Mouse (Mus musculus): ENCODE measurements around the gene Adssl1. TPM values are rescaled to one million over a fixed set of nuclear protein-coding genes. Genes with fewer than 3 reads are reported as not detected.

Adssl1 gene
- total and polyA plus RNA-seq, 3 experiments = 0.05 TPM; not detected in 2

- no peak for DNase-seq (ENCODE audit: low spot score)
- Histone ChIP-seq H3K36me3 (replicated peaks) (peaks cover 84% of the 10 kb centered on the region), H3K4me1 (ENCODE audit: insufficient read depth, low read depth, low read length) (peaks cover 31% of the 10 kb centered on the region), H3K4me3 (ENCODE audit: low read depth, low read length) (no peak overlapping the region), H3K27me3 (ENCODE audit: insufficient read depth, low read length) (peaks cover 7% of the 10 kb centered on the region; the same call in 1 of the 2 replicates), H3K9me3 (replicated peaks) (no peaks in the 10 kb centered on the region)
- TF ChIP-seq TAL1 (conservative IDR thresholded peaks at IDR 0.05; ENCODE audit: low read depth, low read length) (no peak), CTCF (IDR thresholded peaks at IDR 0.05; ENCODE audit: low read depth, low read length) (no peak), GATA2 (IDR thresholded peaks at IDR 0.05; ENCODE audit: borderline replicate concordance, low read depth, low read length) (no peak), GATA1 (IDR thresholded peaks at IDR 0.05; ENCODE audit: borderline replicate concordance, low read length) (no peak), POLR2AphosphoS5 (IDR thresholded peaks at IDR 0.05; ENCODE audit: insufficient replicate concordance, low read depth, low read length) (no peak)
- peak; percentile 56 for ATAC-seq (ENCODE audit: extremely low read depth, insufficient number of reproducible peaks, low FRiP score, poor library complexity, severe bottlenecking)
These were observed 14.9 kb upstream of the Adssl1 start for GRCm38 (mm10) chr12:112604709-112605649.

GRCm38 (mm10) chr12:112605766-112606165 lies 14.1 kb upstream of the Adssl1 start:
- TF ChIP-seq CTCF (IDR thresholded peaks at IDR 0.05; ENCODE audit: low read depth, low read length) (peak; percentile 98), POLR2AphosphoS5 (IDR thresholded peaks at IDR 0.05; ENCODE audit: insufficient replicate concordance, low read depth, low read length) (no peak)
- Histone ChIP-seq H3K36me3 (replicated peaks) (peaks cover 84% of the 10 kb centered on the region), H3K4me3 (ENCODE audit: low read depth, low read length) (no peak overlapping the region), H3K9me3 (replicated peaks) (no peaks in the 10 kb centered on the region), H3K4me1 (ENCODE audit: insufficient read depth, low read depth, low read length) (peaks cover 23% of the 10 kb centered on the region), H3K27me3 (ENCODE audit: insufficient read depth, low read length) (peaks cover 7% of the 10 kb centered on the region; the same call in 1 of the 2 replicates)
- ATAC-seq (ENCODE audit: extremely low read depth, insufficient number of reproducible peaks, low FRiP score, poor library complexity, severe bottlenecking) (peak; percentile 64; the same call in 1 of the 2 replicates), DNase-seq (ENCODE audit: low spot score) (peak; percentile 88)

GRCm38 (mm10) chr12:112606998-112607397 lies 12.8 kb upstream of the Adssl1 start:
- Histone ChIP-seq H3K4me3 (ENCODE audit: low read depth, low read length) (no peak overlapping the region), H3K9me3 (replicated peaks) (no peaks in the 10 kb centered on the region), H3K4me1 (ENCODE audit: insufficient read depth, low read depth, low read length) (peaks cover 13% of the 10 kb centered on the region), H3K27me3 (ENCODE audit: insufficient read depth, low read length) (peaks cover 5% of the 10 kb centered on the region; the same call in 1 of the 2 replicates), H3K36me3 (replicated peaks) (peaks cover 83% of the 10 kb centered on the region)
- ATAC-seq (ENCODE audit: extremely low read depth, insufficient number of reproducible peaks, low FRiP score, poor library complexity, severe bottlenecking) = no peak
- TF ChIP-seq POLR2AphosphoS5 (IDR thresholded peaks at IDR 0.05; ENCODE audit: insufficient replicate concordance, low read depth, low read length) (no peak), GATA1 (IDR thresholded peaks at IDR 0.05; ENCODE audit: borderline replicate concordance, low read length) (no peak), TAL1 (conservative IDR thresholded peaks at IDR 0.05; ENCODE audit: low read depth, low read length) (no peak), CTCF (IDR thresholded peaks at IDR 0.05; ENCODE audit: low read depth, low read length) (no peak), GATA2 (IDR thresholded peaks at IDR 0.05; ENCODE audit: borderline replicate concordance, low read depth, low read length) (no peak)
- DNase-seq (ENCODE audit: low spot score) = no peak

- Histone ChIP-seq H3K36me3 (replicated peaks) (peaks cover 76% of the 10 kb centered on the region), H3K4me3 (ENCODE audit: low read depth, low read length) (no peak overlapping the region), H3K4me1 (ENCODE audit: insufficient read depth, low read depth, low read length) (peaks cover 16% of the 10 kb centered on the region), H3K27me3 (ENCODE audit: insufficient read depth, low read length) (peaks cover 7% of the 10 kb centered on the region; the same call in 1 of the 2 replicates), H3K9me3 (replicated peaks) (no peaks in the 10 kb centered on the region)
- TF ChIP-seq POLR2AphosphoS5 (IDR thresholded peaks at IDR 0.05; ENCODE audit: insufficient replicate concordance, low read depth, low read length) (no peak), TAL1 (conservative IDR thresholded peaks at IDR 0.05; ENCODE audit: low read depth, low read length) (no peak)
- ATAC-seq (ENCODE audit: extremely low read depth, insufficient number of reproducible peaks, low FRiP score, poor library complexity, severe bottlenecking) (no peak), DNase-seq (ENCODE audit: low spot score) (no peak)
These were observed 10.8 kb upstream of the Adssl1 start for GRCm38 (mm10) chr12:112609031-112609430.

GRCm38 (mm10) chr12:112616668-112617067 lies 3.2 kb upstream of the Adssl1 start:
- Histone ChIP-seq H3K36me3 (replicated peaks) (peaks cover 17% of the 10 kb centered on the region), H3K27me3 (ENCODE audit: insufficient read depth, low read length) (peaks cover 58% of the 10 kb centered on the region), H3K4me1 (ENCODE audit: insufficient read depth, low read depth, low read length) (peaks cover 2% of the 10 kb centered on the region; the same call in 1 of the 2 replicates), H3K9me3 (replicated peaks) (no peaks in the 10 kb centered on the region), H3K4me3 (ENCODE audit: low read depth, low read length) (no peak overlapping the region)
- DNase-seq (ENCODE audit: low spot score) (no peak), ATAC-seq (ENCODE audit: extremely low read depth, insufficient number of reproducible peaks, low FRiP score, poor library complexity, severe bottlenecking) (no peak)
- no peak for TF ChIP-seq POLR2AphosphoS5 (IDR thresholded peaks at IDR 0.05; ENCODE audit: insufficient replicate concordance, low read depth, low read length)
- TF ChIP-seq GATA1 (IDR thresholded peaks at IDR 0.05; ENCODE audit: borderline replicate concordance, low read length) = no peak
- no peak for TF ChIP-seq TAL1 (conservative IDR thresholded peaks at IDR 0.05; ENCODE audit: low read depth, low read length)
- no peak for TF ChIP-seq CTCF (IDR thresholded peaks at IDR 0.05; ENCODE audit: low read depth, low read length)

GRCm38 (mm10) chr12:112617184-112617583 lies 2.7 kb upstream of the Adssl1 start:
- no peak for ATAC-seq (ENCODE audit: extremely low read depth, insufficient number of reproducible peaks, low FRiP score, poor library complexity, severe bottlenecking)
- H3K4me1 ChIP-seq (ENCODE audit: insufficient read depth, low read depth, low read length) = peaks cover 2% of the 10 kb centered on the region; the same call in 1 of the 2 replicates
- peaks cover 58% of the 10 kb centered on the region for H3K27me3 ChIP-seq (ENCODE audit: insufficient read depth, low read length)

More at GRCm38 (mm10) chr12:112617184-112617583, 2.7 kb upstream of the Adssl1 start:
- H3K36me3 ChIP-seq (replicated peaks) = peaks cover 12% of the 10 kb centered on the region
- no peak for TF ChIP-seq CTCF (IDR thresholded peaks at IDR 0.05; ENCODE audit: low read depth, low read length)
- no peak for TF ChIP-seq GATA2 (IDR thresholded peaks at IDR 0.05; ENCODE audit: borderline replicate concordance, low read depth, low read length)
- TF ChIP-seq POLR2AphosphoS5 (IDR thresholded peaks at IDR 0.05; ENCODE audit: insufficient replicate concordance, low read depth, low read length) = no peak
- TF ChIP-seq GATA1 (IDR thresholded peaks at IDR 0.05; ENCODE audit: borderline replicate concordance, low read length) = no peak
- no peak for TF ChIP-seq TAL1 (conservative IDR thresholded peaks at IDR 0.05; ENCODE audit: low read depth, low read length)
- H3K4me3 ChIP-seq (ENCODE audit: low read depth, low read length) = no peak overlapping the region
- H3K9me3 ChIP-seq (replicated peaks) = no peaks in the 10 kb centered on the region
- no peak for DNase-seq (ENCODE audit: low spot score)

Measured in G1E (cell line).